Mouse (Mus musculus) lung, postnatal 0 days (tissue): ENCODE results near the gene Plin4. TPM values are rescaled to one million over a fixed set of nuclear protein-coding genes. Genes with fewer than 3 reads are reported as not detected.

Experiments
- ATAC-seq: fragments of 200-750 bp; cut with Nextera tagmentation; 2 replicates; pipeline ENCODE4 v1.8.0; 2017; ENCODE audit warnings: moderate library complexity
- DNase-seq: peaks from one replicate; pipeline ENCODE4 v3.0.0-alpha.2; 2016; ENCODE audit warnings: low spot score
- H3K27ac ChIP-seq: fragments of 300-500 bp; sonication (generic); 2 replicates; pipeline ENCODE4 v1.5.1; 2014; ENCODE audit warnings: antibody characterized with exemption, mild to moderate bottlenecking, low read length, mixed read lengths
- H3K27me3 ChIP-seq: fragments of 300-500 bp; sonication (generic); replicated peaks from 2 replicates; pipeline ENCODE4 v1.6.1; 2014; ENCODE audit warnings: low read length, mixed read lengths; ENCODE audit not compliant: insufficient read depth
- H3K36me3 ChIP-seq: fragments of 300-500 bp; sonication (generic); 2 replicates; pipeline ENCODE4 v1.6.1; 2014; ENCODE audit warnings: low read length, mixed read lengths; ENCODE audit not compliant: insufficient read depth
- H3K4me1 ChIP-seq: fragments of 300-500 bp; sonication (generic); 2 replicates; pipeline ENCODE4 v1.6.1; 2014; ENCODE audit warnings: antibody characterized with exemption, low read depth, low read length, mixed read lengths; ENCODE audit not compliant: insufficient read depth
- H3K4me2 ChIP-seq: fragments of 300-500 bp; sonication (generic); replicated peaks from 2 replicates; pipeline ENCODE4 v1.6.1; 2014; ENCODE audit warnings: low read depth, mild to moderate bottlenecking, low read length, moderate library complexity, mixed read lengths
- H3K4me3 ChIP-seq: fragments of 300-500 bp; sonication (generic); 2 replicates; pipeline ENCODE4 v1.5.1; 2014; ENCODE audit warnings: low read depth, low read length
- H3K9ac ChIP-seq: fragments of 300-500 bp; sonication (generic); replicated peaks from 2 replicates; pipeline ENCODE4 v1.6.1; 2014; ENCODE audit warnings: low read depth, mild to moderate bottlenecking
- H3K9me3 ChIP-seq: fragments of 300-500 bp; sonication (generic); 2 replicates; pipeline ENCODE4 v1.6.1; 2016; ENCODE audit warnings: low read length, mixed read lengths
- CTCF ChIP-seq: IDR thresholded peaks from 2 replicates; pipeline ENCODE4 v1.5.1; 2016; ENCODE audit warnings: antibody characterized with exemption, mild to moderate bottlenecking
- EP300 ChIP-seq: IDR thresholded peaks from 2 replicates; pipeline ENCODE4 v1.6.1; 2016; ENCODE audit warnings: antibody characterized with exemption, mild to moderate bottlenecking, control low read depth
- WGBS: fragments of 180-500 bp; shearing (Covaris S2); extraction: QIAGEN DNeasy Blood & Tissue Kit; methylation state at CpG from one replicate; pipeline ENCODE4 v1.1.7; 2014; 5-methylcytosine and 5-hydroxymethylcytosine counted together
- polyA plus RNA-seq: library from polyadenylated mRNA; unstranded; fragments of >200 nt; fragmentation: Nextera tagmentation; extraction: Ambion mirVana; gene quantifications from 2 replicates; pipeline ENCODE4 v1.2.1, GENCODE M21; 2015

Plin4 gene
- polyA plus RNA-seq, 1 experiment from 2014 or later: 0.05 TPM

DNA sequence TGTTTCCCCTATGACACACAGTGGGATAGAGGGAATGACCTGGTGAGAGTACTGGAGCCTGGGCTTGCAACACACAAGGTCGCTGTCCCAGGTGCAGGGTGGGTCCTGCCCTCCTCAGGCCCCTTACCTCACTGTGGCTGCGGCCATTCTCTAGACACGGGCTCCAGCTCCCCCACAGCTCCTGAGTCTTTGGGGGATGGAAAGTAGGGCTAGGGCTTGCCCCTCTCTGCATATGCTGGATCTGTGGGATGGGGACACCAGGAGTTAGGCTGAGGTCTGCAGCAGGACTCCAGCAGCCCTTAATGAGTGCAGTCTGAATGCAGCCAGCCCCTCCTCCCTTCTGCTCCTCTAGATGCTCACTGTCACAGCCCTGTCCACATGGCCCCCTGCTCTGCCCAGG lies 3.1 kb upstream of the Plin4 start:
- 80% methylated on average over 3 of the region's 3 CpGs for WGBS
- DNase-seq: no peak
- Histone ChIP-seq H3K9ac (no peak overlapping the region), H3K27ac (no peak overlapping the region), H3K4me3 (no peak overlapping the region), H3K4me2 (no peak overlapping the region), H3K36me3 (no peaks in the 10 kb centered on the region; the same call in 1 of the 2 replicates), H3K27me3 (no peaks in the 10 kb centered on the region), H3K9me3 (no peaks in the 10 kb centered on the region), H3K4me1 (no peaks in the 10 kb centered on the region)
- TF ChIP-seq EP300 (no peak), CTCF (no peak)
- no peak for ATAC-seq

DNA sequence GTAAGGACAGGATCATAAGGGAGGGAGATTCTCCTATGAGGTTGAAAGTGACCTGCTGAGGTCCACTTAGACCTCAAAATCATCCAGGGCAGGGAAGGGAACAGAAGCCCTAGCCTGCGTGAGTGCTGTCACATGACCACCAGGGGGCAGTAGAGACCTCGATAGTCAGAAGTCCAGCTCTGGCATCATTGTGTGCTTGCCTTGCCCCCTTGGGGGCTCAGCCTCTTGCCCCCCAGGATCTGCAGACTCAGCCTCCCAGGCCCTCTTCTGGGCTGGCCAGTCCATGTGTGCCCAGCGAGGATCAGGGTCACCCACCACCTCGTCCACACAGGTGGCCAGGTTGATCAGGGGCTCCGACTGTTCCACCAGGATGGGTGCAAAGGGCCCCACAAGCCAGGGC lies 2.3 kb upstream of the Plin4 start:
- TF ChIP-seq CTCF: peak; percentile 87
- TF ChIP-seq EP300: no peak
- Histone ChIP-seq H3K27ac (no peak overlapping the region), H3K4me2 (no peak overlapping the region), H3K4me1 (no peaks in the 10 kb centered on the region), H3K36me3 (no peaks in the 10 kb centered on the region; the same call in 1 of the 2 replicates), H3K9me3 (no peaks in the 10 kb centered on the region), H3K9ac (no peak overlapping the region), H3K4me3 (no peak overlapping the region), H3K27me3 (no peaks in the 10 kb centered on the region)
- WGBS: 47% methylated on average over 5 of the region's 5 CpGs
- ATAC-seq (peak; percentile 25), DNase-seq (peak; percentile 82)

DNA sequence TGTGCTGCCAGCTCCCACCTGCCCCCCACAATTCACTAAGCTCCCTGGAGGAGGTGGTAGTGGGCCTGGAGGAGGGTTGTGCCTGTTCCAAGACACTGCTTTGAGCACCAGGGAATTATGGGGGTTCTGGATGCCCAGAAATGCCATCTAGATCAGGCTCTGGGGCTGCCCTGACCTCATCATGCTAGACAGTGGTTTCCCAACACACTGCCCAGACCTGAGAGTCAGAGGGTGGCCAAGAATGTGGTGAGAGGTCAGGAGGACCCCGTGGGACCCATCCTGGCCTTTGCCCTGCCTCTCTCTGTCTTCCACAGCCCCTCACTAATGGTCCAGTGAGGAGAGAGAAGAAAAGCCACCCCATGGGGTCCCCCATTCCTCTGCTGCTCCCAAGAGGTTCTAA lies 1.4 kb upstream of the Plin4 start:
- DNase-seq (no peak), ATAC-seq (no peak)
- Histone ChIP-seq H3K36me3 (no peaks in the 10 kb centered on the region; the same call in 1 of the 2 replicates), H3K4me2 (no peak overlapping the region), H3K27ac (no peak overlapping the region), H3K9me3 (no peaks in the 10 kb centered on the region), H3K4me1 (no peaks in the 10 kb centered on the region), H3K27me3 (no peaks in the 10 kb centered on the region), H3K4me3 (no peak overlapping the region), H3K9ac (no peak overlapping the region)
- TF ChIP-seq EP300 (no peak), CTCF (no peak)
- WGBS: 50% methylated on average over 1 of the region's 1 CpGs

DNA sequence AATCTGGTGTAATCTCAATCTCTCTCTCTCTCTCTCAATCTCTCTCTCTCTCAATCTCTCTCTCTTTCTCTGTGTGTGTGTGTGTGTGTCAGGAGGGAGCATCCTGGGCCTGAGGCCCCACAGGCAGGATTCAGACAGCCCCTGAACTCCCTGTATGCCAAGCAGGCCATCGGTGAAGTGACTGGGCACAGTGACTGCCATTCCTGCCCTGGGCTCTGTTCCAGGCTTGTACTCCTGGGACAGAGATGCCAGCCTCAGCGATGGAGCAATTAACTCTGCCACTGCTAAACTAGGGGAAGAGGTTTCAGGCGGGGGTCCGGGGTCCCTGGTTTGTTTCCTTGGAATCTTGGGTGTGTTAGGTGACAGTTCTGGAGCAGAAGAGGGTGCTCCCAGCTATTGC lies 968 bp upstream of the Plin4 start:
- Histone ChIP-seq H3K9ac (no peak overlapping the region), H3K4me1 (no peaks in the 10 kb centered on the region), H3K9me3 (no peaks in the 10 kb centered on the region), H3K27ac (no peak overlapping the region), H3K4me3 (no peak overlapping the region), H3K27me3 (no peaks in the 10 kb centered on the region), H3K4me2 (no peak overlapping the region), H3K36me3 (no peaks in the 10 kb centered on the region; the same call in 1 of the 2 replicates)
- WGBS: 64% methylated on average over 4 of the region's 4 CpGs
- no peak for DNase-seq
- ATAC-seq: no peak
- TF ChIP-seq CTCF (no peak), EP300 (no peak)

DNA sequence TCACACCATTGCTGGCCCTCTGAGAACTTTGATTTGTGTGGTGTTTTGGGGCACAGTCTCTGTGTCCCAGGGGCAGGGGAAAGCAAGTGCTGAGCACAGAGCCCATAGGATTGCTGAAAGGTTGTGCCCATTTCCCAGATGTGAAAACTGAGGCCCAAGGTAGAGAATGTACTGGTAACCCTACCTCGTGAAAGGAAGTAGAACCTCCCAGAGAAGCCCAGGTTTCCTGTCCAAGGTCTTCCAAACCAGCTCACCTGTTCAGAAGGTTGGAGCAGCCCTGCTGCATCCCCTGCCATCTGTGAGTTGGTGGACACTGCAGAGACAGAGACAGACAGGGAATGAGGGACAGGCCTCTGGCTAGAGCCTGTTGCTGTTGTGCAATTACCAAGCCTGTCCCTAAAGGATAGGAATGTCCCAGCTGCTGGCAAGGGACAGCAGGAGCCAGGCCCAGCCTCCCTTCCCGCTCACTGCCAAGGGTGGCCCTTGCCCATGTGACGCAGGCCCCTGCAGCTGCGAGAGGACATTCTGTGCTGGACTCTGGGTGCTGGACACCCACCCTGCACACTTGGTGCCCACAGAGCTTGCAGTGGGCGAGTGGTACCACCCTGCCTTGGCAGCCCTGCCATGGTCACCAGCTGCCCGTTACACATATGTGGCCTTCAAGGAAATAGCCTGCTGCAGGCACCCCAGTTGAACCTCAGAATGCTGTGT lies 1.1 kb downstream of the Plin4 start:
- DNase-seq (peak; percentile 82), ATAC-seq (peak; percentile 89)
- H3K9ac ChIP-seq: no peak overlapping the region
- 62% methylated on average over 6 of the region's 6 CpGs for WGBS
- H3K4me2 ChIP-seq: no peak overlapping the region
- H3K4me3 ChIP-seq: no peak overlapping the region
- no peaks in the 10 kb centered on the region for H3K36me3 ChIP-seq
- H3K27ac ChIP-seq: peak overlapping the region; percentile 73
- H3K9me3 ChIP-seq: no peaks in the 10 kb centered on the region
- H3K27me3 ChIP-seq: no peaks in the 10 kb centered on the region
- no peaks in the 10 kb centered on the region for H3K4me1 ChIP-seq
- TF ChIP-seq EP300 (peak; percentile 93), CTCF (no peak)

DNA sequence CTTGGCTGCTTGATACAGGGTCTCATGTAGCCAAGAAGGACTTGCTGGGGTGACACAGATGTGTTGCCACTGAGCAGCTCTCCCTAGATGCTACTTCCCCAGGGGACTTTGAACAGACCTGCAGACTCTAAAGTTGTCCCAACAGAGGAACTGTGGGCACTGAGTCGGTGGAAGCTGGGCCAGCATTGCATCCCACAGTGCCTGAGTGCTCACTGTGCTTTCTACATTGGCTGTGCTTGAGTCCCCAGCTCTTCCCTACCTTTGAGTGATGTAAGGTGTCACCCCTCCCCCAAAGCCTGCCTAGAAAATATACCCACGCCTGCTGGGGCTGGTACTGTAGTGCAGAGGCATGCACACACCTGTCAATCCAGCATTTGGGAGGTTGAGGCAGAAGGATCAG lies 1.9 kb downstream of the Plin4 start:
- Histone ChIP-seq H3K9me3 (no peaks in the 10 kb centered on the region), H3K36me3 (0 out of 2 replicates have a peak, but pooled peaks cover 3% of the 10 kb centered on the region), H3K27me3 (no peaks in the 10 kb centered on the region), H3K4me1 (no peaks in the 10 kb centered on the region), H3K4me2 (no peak overlapping the region), H3K4me3 (no peak overlapping the region), H3K9ac (no peak overlapping the region), H3K27ac (no peak overlapping the region)
- no peak for TF ChIP-seq EP300
- no peak for TF ChIP-seq CTCF
- DNase-seq: no peak
- WGBS: 65% methylated on average over 2 of the region's 2 CpGs
- no peak for ATAC-seq
